Mouse (Mus musculus): ENCODE measurements around the gene Ppfibp1. TPM values are rescaled to one million over a fixed set of nuclear protein-coding genes. Genes with fewer than 3 reads are reported as not detected.
A peak's percentile ranks its signal among the peaks of the same experiment; 100 is the strongest.

Gene Ppfibp1
- total RNA-seq, 2 experiments from 2014 or later: 80.7 to 89.8 TPM

GRCm38 (mm10) chr6:146909725-146910489, 21.6 kb downstream of the Ppfibp1 start:
- intact Hi-C loops (cut with DNase I): loop anchor here (2.0 kb wide), 1 partner anchor 19 kb away; no protein-coding TSS in a partner anchor
- DNase-seq: no peak

GRCm38 (mm10) chr6:146910801-146911200, 22.5 kb downstream of the Ppfibp1 start:
- intact Hi-C loops (cut with DNase I): no loop called here
- no peak for DNase-seq

GRCm38 (mm10) chr6:146912835-146913488, 24.7 kb downstream of the Ppfibp1 start:
- intact Hi-C loops (cut with DNase I): no loop called here
- peak; percentile 32 to 33 for DNase-seq

- no peak for DNase-seq
- intact Hi-C loops (cut with DNase I): no loop called here
These were observed 25.4 kb downstream of the Ppfibp1 start for GRCm38 (mm10) chr6:146913489-146914198.

- DNase-seq: no peak
- intact Hi-C loops (cut with DNase I): no loop called here
These were observed 27.5 kb downstream of the Ppfibp1 start for GRCm38 (mm10) chr6:146915808-146916207.

GRCm38 (mm10) chr6:146917396-146917795, 29.1 kb downstream of the Ppfibp1 start:
- intact Hi-C loops (cut with DNase I): no loop called here
- DNase-seq: no peak

- intact Hi-C loops (cut with DNase I): no loop called here
- DNase-seq: no peak
These were observed 30.1 kb downstream of the Ppfibp1 start for GRCm38 (mm10) chr6:146918341-146918740.

GRCm38 (mm10) chr6:146926415-146926980, 38.2 kb downstream of the Ppfibp1 start:
- no peak for DNase-seq
- intact Hi-C loops (cut with DNase I): loop anchor here (5.0 kb wide), 1 partner anchor 34 kb away; no protein-coding TSS in a partner anchor

GRCm38 (mm10) chr6:146928108-146928507, 39.8 kb downstream of the Ppfibp1 start:
- intact Hi-C loops (cut with DNase I): loop anchor here (5.0 kb wide), 1 partner anchor 36 kb away; no protein-coding TSS in a partner anchor
- no peak for DNase-seq

GRCm38 (mm10) chr6:146929031-146929430, 40.7 kb downstream of the Ppfibp1 start:
- intact Hi-C loops (cut with DNase I): loop anchor here (5.0 kb wide), 1 partner anchor 37 kb away; no protein-coding TSS in a partner anchor

GRCm38 (mm10) chr6:146933123-146933522, 44.8 kb downstream of the Ppfibp1 start:
- DNase-seq: peak in 1 of 2 experiments; percentile 29
- intact Hi-C loops (cut with DNase I): no loop called here

More at GRCm38 (mm10) chr6:146929031-146929430, 40.7 kb downstream of the Ppfibp1 start:
- no peak for DNase-seq

GRCm38 (mm10) chr6:146935957-146936356, 47.7 kb downstream of the Ppfibp1 start:
- intact Hi-C loops (cut with DNase I): no loop called here
- peak in 1 of 2 experiments; percentile 46 for DNase-seq

GRCm38 (mm10) chr6:146939026-146939425, 50.7 kb downstream of the Ppfibp1 start:
- no peak for DNase-seq
- intact Hi-C loops (cut with DNase I): no loop called here

- no peak for DNase-seq
- intact Hi-C loops (cut with DNase I): no loop called here
These were observed 53.4 kb downstream of the Ppfibp1 start for GRCm38 (mm10) chr6:146941505-146942275.

- intact Hi-C loops (cut with DNase I): no loop called here
- DNase-seq: no peak
These were observed 55.7 kb downstream of the Ppfibp1 start for GRCm38 (mm10) chr6:146944009-146944408.

- no peak for DNase-seq
- intact Hi-C loops (cut with DNase I): no loop called here
These were observed 56.5 kb downstream of the Ppfibp1 start for GRCm38 (mm10) chr6:146944830-146945229.

- no peak for DNase-seq
- intact Hi-C loops (cut with DNase I): no loop called here
These were observed 58.2 kb downstream of the Ppfibp1 start for GRCm38 (mm10) chr6:146946327-146947029.

- DNase-seq: no peak
- intact Hi-C loops (cut with DNase I): no loop called here
These were observed 58.9 kb downstream of the Ppfibp1 start for GRCm38 (mm10) chr6:146947186-146947585.
